Comparison of ENCODE assay signal across 24 mouse cellular contexts in genomic region chr3:35059438-35059837, GRCm38 (mm10).
DNase-seq lines count a peak whose midpoint lies in the region; ATAC-seq lines count a peak whose summit lies in the region.
"Had no signal": no experiment of that assay in that cellular context is flagged by ENCODE, and none has a peak within 500 bp of the region (broad histone marks: within the 10 kb centered on the region; RNA-seq: fewer than 3 reads in every experiment).

No protein-coding gene starts in this region.

- H3K36me3 ChIP-seq in hindbrain, embryonic 11.5 days (ENCODE audit: control insufficient read depth, insufficient read depth, low read length), result no peaks in the 10 kb centered on the region
- no peaks in the 10 kb centered on the region for H3K36me3 ChIP-seq in hindbrain, embryonic 16.5 days (ENCODE audit: control insufficient read depth, insufficient read depth, low read length)
- H3K36me3 ChIP-seq: embryonic facial prominence, embryonic 12.5 days; embryonic facial prominence, embryonic 15.5 days; hindbrain, embryonic 15.5 days; intestine, embryonic 15.5 days had no signal

- H3K27me3 ChIP-seq in hindbrain, embryonic 11.5 days (ENCODE audit: control insufficient read depth, insufficient read depth, low read length), result no peaks in the 10 kb centered on the region
- no peaks in the 10 kb centered on the region; the same call in 1 of the 2 replicates for H3K27me3 ChIP-seq in hindbrain, embryonic 16.5 days (replicated peaks; ENCODE audit: control insufficient read depth, insufficient read depth, low read length)
- H3K27me3 ChIP-seq: embryonic facial prominence, embryonic 12.5 days; embryonic facial prominence, embryonic 15.5 days; hindbrain, embryonic 15.5 days; intestine, embryonic 15.5 days had no signal

- no peak overlapping the region for H3K4me3 ChIP-seq in hindbrain, embryonic 11.5 days (ENCODE audit: low read depth, low read length)
- H3K4me3 ChIP-seq in hindbrain, embryonic 16.5 days (ENCODE audit: low read length), result no peak overlapping the region
- H3K4me3 ChIP-seq: embryonic facial prominence, embryonic 12.5 days; embryonic facial prominence, embryonic 15.5 days; erythroblast, embryonic 14.5 days; forebrain, embryonic 13.5 days; gastrocnemius, adult 2 months; intestine, embryonic 15.5 days had no signal

- no peak for ATAC-seq in hindbrain, embryonic 11.5 days (ENCODE audit: low FRiP score)
- ATAC-seq in hindbrain, embryonic 16.5 days, result no peak
- ATAC-seq in erythroblast, adult 5-6 weeks (replicated peaks; ENCODE audit: low FRiP score, poor library complexity, severe bottlenecking), result no peak
- ATAC-seq: activated CD4-positive, CD25-positive, alpha-beta regulatory T cell, adult 4 months; CD4-positive, CD25-positive, alpha-beta regulatory T cell, adult 4 months; forebrain, embryonic 13.5 days; forebrain, postnatal 0 days; intestine, embryonic 15.5 days had no signal

- H3K27ac ChIP-seq in hindbrain, embryonic 11.5 days (ENCODE audit: low read depth, low read length), result no peak overlapping the region
- no peak overlapping the region for H3K27ac ChIP-seq in hindbrain, embryonic 16.5 days (ENCODE audit: low read depth, low read length)
- H3K27ac ChIP-seq: embryonic facial prominence, embryonic 12.5 days; embryonic facial prominence, embryonic 15.5 days; forebrain, embryonic 13.5 days; gastrocnemius, adult 2 months; hindbrain, embryonic 15.5 days; intestine, embryonic 15.5 days had no signal

- H3K9me3 ChIP-seq in hindbrain, embryonic 11.5 days (ENCODE audit: control insufficient read depth, low read length), result no peaks in the 10 kb centered on the region
- no peaks in the 10 kb centered on the region for H3K9me3 ChIP-seq in hindbrain, embryonic 16.5 days (ENCODE audit: control insufficient read depth, low read length)
- H3K9me3 ChIP-seq: embryonic facial prominence, embryonic 12.5 days; embryonic facial prominence, embryonic 15.5 days; forebrain, embryonic 13.5 days; hindbrain, embryonic 15.5 days; intestine, embryonic 15.5 days had no signal

- 29% methylated on average over 4 of the region's 4 CpGs for WGBS in hindbrain, embryonic 11.5 days
- WGBS in hindbrain, embryonic 16.5 days, result 19% methylated on average over 4 of the region's 4 CpGs

- peak; percentile 34 for DNase-seq in hindbrain, embryonic 11.5 days (ENCODE audit: low spot score)
- DNase-seq in retina, postnatal 1 day, result peak; percentile 39
- DNase-seq in retina, embryonic 14.5 days (ENCODE audit: low spot score), result no peak
- DNase-seq in embryo, embryonic 10.5 days (ENCODE audit: low spot score), result peak; percentile 57
- no peak for DNase-seq in urinary bladder, postnatal 14 days (ENCODE audit: low spot score)
- DNase-seq: adrenal gland, adult 8-10 months; adrenal gland, postnatal 25 days; cerebellum, adult 11-12 months; cerebellum, adult 9-10 months; gastrocnemius, adult 2 months; gastrocnemius, postnatal 14 days; heart, adult 11 months; kidney, adult 11 months had no signal

- no peak overlapping the region for H3K9ac ChIP-seq in hindbrain, embryonic 11.5 days (ENCODE audit: low read depth, low read length)
- H3K9ac ChIP-seq in hindbrain, embryonic 16.5 days (ENCODE audit: low read depth, low read length), result no peak overlapping the region
- H3K9ac ChIP-seq: embryonic facial prominence, embryonic 12.5 days; embryonic facial prominence, embryonic 15.5 days; forebrain, embryonic 13.5 days; forebrain, postnatal 0 days; hindbrain, embryonic 15.5 days; intestine, embryonic 15.5 days had no signal

- peaks cover 8% of the 10 kb centered on the region for H3K4me1 ChIP-seq in hindbrain, embryonic 11.5 days (replicated peaks; ENCODE audit: control insufficient read depth, insufficient read depth, low read length)
- H3K4me1 ChIP-seq in hindbrain, embryonic 16.5 days (ENCODE audit: control insufficient read depth, insufficient read depth, low read depth, low read length), result no peaks in the 10 kb centered on the region
- H3K4me1 ChIP-seq: embryonic facial prominence, embryonic 12.5 days; intestine, embryonic 15.5 days had no signal

- no peak overlapping the region for H3K4me2 ChIP-seq in hindbrain, embryonic 11.5 days (replicated peaks; ENCODE audit: low read depth, low read length)
- H3K4me2 ChIP-seq in hindbrain, embryonic 16.5 days (ENCODE audit: low read length), result no peak overlapping the region

Comparison
In these comparisons a context has a peak if more than half of its experiments do, and no peak if none do; other contexts are left out.
1. DNase-seq: peak in hindbrain, embryonic 11.5 days (single experiment), retina, postnatal 1 day (single experiment) and embryo, embryonic 10.5 days (single experiment); none in retina, embryonic 14.5 days (single experiment) and urinary bladder, postnatal 14 days (single experiment).